Comparison of ENCODE assay signal across 26 mouse cellular contexts in the genomic region with DNA sequence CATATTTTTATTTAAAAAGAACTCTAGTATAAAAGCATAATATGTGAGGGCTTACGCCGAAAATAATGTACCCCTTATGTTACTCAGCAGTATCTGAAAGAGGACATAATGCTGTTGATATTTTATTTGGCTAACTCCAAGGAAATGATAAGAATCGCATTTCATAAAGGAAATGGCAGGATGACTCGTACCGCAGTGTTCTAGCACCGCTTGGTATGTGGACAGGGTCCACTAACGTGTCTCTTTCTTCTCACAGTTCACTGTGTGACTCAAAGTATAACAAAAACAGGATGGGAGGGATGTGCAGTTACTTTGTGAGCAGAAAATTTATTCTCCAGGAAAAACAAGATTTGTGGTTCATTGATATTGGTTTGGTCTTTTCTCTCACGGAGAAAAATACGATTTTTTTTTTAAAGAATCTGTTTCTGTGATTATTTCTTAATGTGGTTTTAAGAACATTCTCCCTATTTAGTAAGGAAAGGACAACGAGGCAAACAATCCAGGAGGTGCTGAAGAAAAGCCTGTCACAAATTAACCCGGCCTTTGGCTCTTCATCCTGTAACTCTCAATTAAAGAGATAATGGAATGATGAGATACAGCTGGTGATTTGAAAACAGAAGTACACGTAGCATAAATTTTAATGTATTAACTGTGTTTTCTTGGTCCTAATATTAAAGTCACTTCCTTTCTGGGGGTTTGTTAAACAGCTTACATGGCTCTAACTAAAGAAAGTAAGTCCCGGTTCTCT. TPM values are rescaled to one million over a fixed set of nuclear protein-coding genes. Genes with fewer than 3 reads are reported as not detected.
DNase-seq lines count a peak whose midpoint lies in the region; ATAC-seq and TF ChIP-seq lines count a peak whose summit lies in the region.
"Had no signal": no experiment of that assay in that cellular context is flagged by ENCODE, and none has a peak within 500 bp of the region (broad histone marks: within the 10 kb centered on the region; RNA-seq: fewer than 3 reads in every experiment).

No protein-coding gene starts in this region.

- no peaks in the 10 kb centered on the region for H3K4me1 ChIP-seq in lung, embryonic 14.5 days (ENCODE audit: insufficient read depth)
- no peaks in the 10 kb centered on the region for H3K4me1 ChIP-seq in lung, adult 2 months (ENCODE audit: control insufficient read depth, insufficient read depth, low read length)
- H3K4me1 ChIP-seq: embryonic facial prominence, embryonic 15.5 days; forebrain, embryonic 10.5 days; heart, embryonic 13.5 days; hindbrain, embryonic 12.5 days had no signal

- no peaks in the 10 kb centered on the region for H3K36me3 ChIP-seq in lung, embryonic 14.5 days (ENCODE audit: insufficient read depth)
- H3K36me3 ChIP-seq: embryonic facial prominence, embryonic 15.5 days; forebrain, embryonic 10.5 days; G1E; heart, embryonic 13.5 days; hindbrain, embryonic 12.5 days had no signal

- no peak overlapping the region for H3K27ac ChIP-seq in lung, embryonic 14.5 days (ENCODE audit: low read depth)
- H3K27ac ChIP-seq: embryonic facial prominence, embryonic 15.5 days; forebrain, embryonic 10.5 days; heart, embryonic 13.5 days; hindbrain, embryonic 12.5 days had no signal

- H3K9ac ChIP-seq in lung, embryonic 14.5 days = no peak overlapping the region
- H3K9ac ChIP-seq: embryonic facial prominence, embryonic 15.5 days; heart, embryonic 13.5 days; hindbrain, embryonic 12.5 days had no signal

- no peaks in the 10 kb centered on the region for H3K27me3 ChIP-seq in lung, embryonic 14.5 days (ENCODE audit: insufficient read depth, low read length)
- H3K27me3 ChIP-seq: embryonic facial prominence, embryonic 15.5 days; heart, embryonic 13.5 days; hindbrain, embryonic 12.5 days had no signal

- DNase-seq in heart, adult 18-20 months = peak; percentile 8 to 21
- no peak for DNase-seq in heart, adult 9 months (ENCODE audit: low spot score in 2 of 2)
- DNase-seq in lung, embryonic 14.5 days = peak; percentile 74
- DNase-seq in lung, adult 2 months = no peak
- DNase-seq in 3T3-L1 (ENCODE audit: low read depth, low spot score) (peak; percentile 77), MN1 (ENCODE audit: low spot score) (peak; percentile 49)
- no peak for DNase-seq in left cerebral cortex, adult 18-20 months (ENCODE audit: low spot score in 2 of 2)
- no peak for DNase-seq in adrenal gland, postnatal 36 days
- DNase-seq: adrenal gland, adult 2 months; adrenal gland, postnatal 25 days; B cell, adult 2 months; cerebellum, adult 11 months; cerebellum, adult 8-10 months; cerebellum, postnatal 14 days; embryo, embryonic 11 days; gastrocnemius, postnatal 10 days had no signal

- no peak overlapping the region for H3K4me3 ChIP-seq in lung, embryonic 14.5 days (ENCODE audit: low read depth, low read length)
- H3K4me3 ChIP-seq in lung, adult 2 months (replicated peaks; ENCODE audit: extremely low read depth, low read depth, low read length) = no peak overlapping the region
- H3K4me3 ChIP-seq: embryonic facial prominence, embryonic 15.5 days; erythroblast, embryonic 14.5 days; forebrain, embryonic 10.5 days; heart, embryonic 13.5 days; hindbrain, embryonic 12.5 days had no signal

- ATAC-seq in lung, embryonic 14.5 days (ENCODE audit: insufficient read depth) = peak; percentile 78
- ATAC-seq: CD4-positive, CD25-positive, alpha-beta regulatory T cell, adult 4 months; forebrain, embryonic 14.5 days; hindbrain, embryonic 16.5 days; inflammation-experienced regulatory T-cells, adult 6 months had no signal

- 27% methylated on average over 13 of the region's 13 CpGs for WGBS in lung, embryonic 14.5 days
- 40% methylated on average over 13 of the region's 13 CpGs for WGBS in lung, adult 2 months

- no peaks in the 10 kb centered on the region for H3K9me3 ChIP-seq in lung, embryonic 14.5 days (ENCODE audit: low read depth, low read length)
- H3K9me3 ChIP-seq: embryonic facial prominence, embryonic 15.5 days; forebrain, embryonic 10.5 days; G1E; heart, embryonic 13.5 days; hindbrain, embryonic 12.5 days had no signal

- H3K4me2 ChIP-seq in lung, embryonic 14.5 days = peak overlapping the region; percentile 2; the same call in 1 of the 2 replicates
- H3K4me2 ChIP-seq: embryonic facial prominence, embryonic 15.5 days; heart, embryonic 13.5 days; hindbrain, embryonic 12.5 days had no signal

- no peak for TF ChIP-seq CTCF in lung, embryonic 14.5 days (IDR thresholded peaks at IDR 0.05; ENCODE audit: low read depth)
- TF ChIP-seq CTCF in lung, adult 2 months (IDR thresholded peaks at IDR 0.05; ENCODE audit: insufficient read depth, low read length) = no peak

- TF ChIP-seq POLR2A in lung, adult 2 months (IDR thresholded peaks at IDR 0.05; ENCODE audit: borderline replicate concordance, extremely low read depth, low read depth, low read length) = no peak

RNA-seq across cellular contexts. Expression of gene Dcbld2, which starts 30.3 kb away (rescaled TPM):
- total RNA-seq in heart, adult 18-20 months (2021) = 10 to 100 TPM; 11.1 to 14.8 TPM
- 14.2 and 17.3 TPM in 2 replicates for polyA plus RNA-seq in lung, embryonic 14.5 days (2014; fragmentation: Nextera tagmentation; extraction: Ambion mirVana)
- 10.6 and 14.0 TPM in 2 replicates for polyA plus RNA-seq in lung, adult 2 months (2012; rRNA removed)
- total RNA-seq in left cerebral cortex, adult 18-20 months (2021) = 10 to 100 TPM; 21.5 to 27.5 TPM
- 10 to 100 TPM in 1 of 2 experiments, 1 to 10 TPM in 1; 9.4 to 12.8 TPM for total RNA-seq in adrenal gland, postnatal 36 days (2021)

Comparison
In these comparisons a context has a peak if more than half of its experiments do, and no peak if none do; other contexts are left out.
1. DNase-seq: peak in heart, adult 18-20 months (2 of 2), lung, embryonic 14.5 days (single experiment), 3T3-L1 (single experiment) and MN1 (single experiment); none in heart, adult 9 months (0 of 2), lung, adult 2 months (single experiment), left cerebral cortex, adult 18-20 months (0 of 2) and adrenal gland, postnatal 36 days (0 of 2).